In the genomic region with DNA sequence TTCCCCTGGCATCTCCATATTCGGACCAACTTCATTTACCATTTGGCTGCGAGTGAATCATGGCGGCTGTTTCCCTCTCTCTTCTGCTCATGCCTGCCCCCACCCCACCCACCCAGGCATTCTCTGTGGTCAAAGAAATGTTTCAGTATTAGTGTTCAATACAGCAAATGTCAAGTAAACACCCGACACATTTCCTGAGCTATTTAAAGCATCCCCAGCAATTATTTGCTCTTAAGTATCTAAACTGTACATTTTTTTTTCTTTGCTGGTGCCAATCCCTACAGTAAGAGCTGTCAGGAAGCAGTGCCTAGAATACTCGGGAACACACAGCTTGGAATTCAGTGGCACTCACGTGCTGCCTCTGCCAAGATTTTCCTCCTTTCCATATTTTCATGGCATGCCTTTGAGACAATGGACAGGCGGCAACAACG, we compare ENCODE assay signal across 18 mouse cellular contexts. TPM values are rescaled to one million over a fixed set of nuclear protein-coding genes. Genes with fewer than 3 reads are reported as not detected.
DNase-seq lines count a peak whose midpoint lies in the region; ATAC-seq lines count a peak whose summit lies in the region.
"Had no signal": no experiment of that assay in that cellular context is flagged by ENCODE, and none has a peak within 500 bp of the region (broad histone marks: within the 10 kb centered on the region; RNA-seq: fewer than 3 reads in every experiment).

No protein-coding gene starts in this region.

- ATAC-seq in forebrain, embryonic 15.5 days (replicated peaks), result no peak
- no peak for ATAC-seq in forebrain, embryonic 11.5 days (replicated peaks; ENCODE audit: low FRiP score)
- ATAC-seq: intestine, embryonic 16.5 days had no signal

- WGBS in forebrain, embryonic 15.5 days, result 50% methylated on average over 8 of the region's 8 CpGs
- 89% methylated on average over 8 of the region's 8 CpGs for WGBS in forebrain, embryonic 11.5 days

- H3K27ac ChIP-seq in forebrain, embryonic 15.5 days (replicated peaks), result peak overlapping the region; percentile 55
- no peak overlapping the region for H3K27ac ChIP-seq in forebrain, embryonic 11.5 days (ENCODE audit: low read depth, low read length)
- H3K27ac ChIP-seq: embryonic facial prominence, embryonic 12.5 days; hindbrain, embryonic 15.5 days; limb, embryonic 13.5 days; liver, embryonic 13.5 days; midbrain, embryonic 12.5 days had no signal

- no peak overlapping the region for H3K4me3 ChIP-seq in forebrain, embryonic 15.5 days
- H3K4me3 ChIP-seq in forebrain, embryonic 11.5 days (ENCODE audit: low read depth, low read length), result no peak overlapping the region
- H3K4me3 ChIP-seq: embryonic facial prominence, embryonic 12.5 days; erythroblast, embryonic 14.5 days; hindbrain, embryonic 15.5 days; limb, embryonic 13.5 days; liver, embryonic 13.5 days; midbrain, embryonic 12.5 days had no signal

- no peak for DNase-seq in forebrain, embryonic 11.5 days (ENCODE audit: low spot score)
- DNase-seq in CD4-positive helper T cell, adult 2 months (ENCODE audit: low read depth, low spot score), result peak; percentile 55
- peak; percentile 66 for DNase-seq in brain, adult 2 months (ENCODE audit: low read depth, low spot score)
- DNase-seq in induced T-regulatory cell, adult 2 months (ENCODE audit: low read depth), result peak; percentile 80
- no peak for DNase-seq in embryo, embryonic 10.5 days (ENCODE audit: low spot score)
- DNase-seq in neural tube, embryonic 10.5 days (ENCODE audit: extremely low spot score, low spot score), result no peak
- DNase-seq: cerebellum, adult 11 months; gastrocnemius, postnatal 14 days; heart, adult 18-20 months; liver, embryonic 13.5 days; lung, adult 2 months had no signal

- H3K36me3 ChIP-seq in forebrain, embryonic 15.5 days, result no peaks in the 10 kb centered on the region
- H3K36me3 ChIP-seq in forebrain, embryonic 11.5 days (ENCODE audit: control insufficient read depth, insufficient read depth, low read length), result no peaks in the 10 kb centered on the region
- H3K36me3 ChIP-seq: embryonic facial prominence, embryonic 12.5 days; hindbrain, embryonic 15.5 days; limb, embryonic 13.5 days; midbrain, embryonic 12.5 days had no signal

- H3K4me2 ChIP-seq in forebrain, embryonic 15.5 days (replicated peaks), result no peak overlapping the region
- no peak overlapping the region for H3K4me2 ChIP-seq in forebrain, embryonic 11.5 days (ENCODE audit: low read depth, low read length, severe bottlenecking)
- H3K4me2 ChIP-seq: embryonic facial prominence, embryonic 12.5 days; hindbrain, embryonic 15.5 days; limb, embryonic 13.5 days; liver, embryonic 13.5 days; midbrain, embryonic 12.5 days had no signal

- no peaks in the 10 kb centered on the region for H3K27me3 ChIP-seq in forebrain, embryonic 15.5 days
- no peaks in the 10 kb centered on the region for H3K27me3 ChIP-seq in forebrain, embryonic 11.5 days (ENCODE audit: control insufficient read depth, insufficient read depth, low read length)
- H3K27me3 ChIP-seq: embryonic facial prominence, embryonic 12.5 days; hindbrain, embryonic 15.5 days; limb, embryonic 13.5 days; liver, embryonic 13.5 days; midbrain, embryonic 12.5 days had no signal

- H3K4me1 ChIP-seq in forebrain, embryonic 15.5 days, result peaks cover 15% of the 10 kb centered on the region
- H3K4me1 ChIP-seq in forebrain, embryonic 11.5 days (replicated peaks; ENCODE audit: control insufficient read depth, insufficient read depth, low read length), result no peaks in the 10 kb centered on the region
- H3K4me1 ChIP-seq: embryonic facial prominence, embryonic 12.5 days; limb, embryonic 13.5 days had no signal

- H3K9ac ChIP-seq in forebrain, embryonic 15.5 days (replicated peaks), result no peak overlapping the region
- no peak overlapping the region for H3K9ac ChIP-seq in forebrain, embryonic 11.5 days (ENCODE audit: low read length)
- H3K9ac ChIP-seq: embryonic facial prominence, embryonic 12.5 days; hindbrain, embryonic 15.5 days; limb, embryonic 13.5 days; liver, embryonic 13.5 days; midbrain, embryonic 12.5 days had no signal

- no peaks in the 10 kb centered on the region for H3K9me3 ChIP-seq in forebrain, embryonic 15.5 days
- no peaks in the 10 kb centered on the region for H3K9me3 ChIP-seq in forebrain, embryonic 11.5 days (ENCODE audit: control insufficient read depth, low read length)
- H3K9me3 ChIP-seq: hindbrain, embryonic 15.5 days; limb, embryonic 13.5 days; liver, embryonic 13.5 days; midbrain, embryonic 12.5 days had no signal

RNA-seq across cellular contexts. Expression of a gene that starts 32.3 kb away (rescaled TPM):
- polyA plus RNA-seq in forebrain, embryonic 15.5 days (2015; fragmentation: Nextera tagmentation; extraction: Ambion mirVana), result 11.6 and 12.8 TPM in 2 replicates
- 2.2 and 3.3 TPM in 2 replicates for polyA plus RNA-seq in forebrain, embryonic 11.5 days (2014; fragmentation: Nextera tagmentation; extraction: Ambion mirVana)

Comparison
In these comparisons a context has a peak if more than half of its experiments do, and no peak if none do; other contexts are left out.
1. DNase-seq: peak in CD4-positive helper T cell, adult 2 months (single experiment), brain, adult 2 months (single experiment) and induced T-regulatory cell, adult 2 months (single experiment); none in forebrain, embryonic 11.5 days (single experiment), embryo, embryonic 10.5 days (single experiment) and neural tube, embryonic 10.5 days (single experiment).